Mouse (Mus musculus): ENCODE measurements around the gene Ccdc181. TPM values are rescaled to one million over a fixed set of nuclear protein-coding genes. Genes with fewer than 3 reads are reported as not detected.

The Ccdc181 gene
- polyA plus RNA-seq, 1 experiment: 0.92 TPM

DNA sequence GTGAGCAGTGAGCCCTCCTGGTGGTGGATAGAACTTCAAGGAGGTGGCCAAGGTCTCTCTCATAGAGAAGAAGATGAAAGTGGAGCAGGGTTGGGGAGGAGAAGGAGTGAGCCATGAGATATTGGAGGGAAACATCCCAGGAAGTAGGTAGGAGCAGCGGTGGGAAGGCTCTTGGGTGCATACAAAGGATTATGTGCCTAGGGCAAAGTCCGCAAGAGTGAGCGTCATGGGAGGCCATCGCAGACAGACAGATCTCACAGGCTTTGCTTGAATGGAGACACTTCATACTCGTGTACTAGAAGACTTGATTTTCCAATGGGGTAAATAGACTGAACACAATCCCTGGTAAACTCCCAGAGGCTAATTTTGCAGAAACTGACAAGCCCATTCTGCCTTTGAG, 43.1 kb downstream of the Ccdc181 start:
- 92% methylated on average over 5 of the region's 5 CpGs for WGBS
- H3K27me3 ChIP-seq (ENCODE audit: control insufficient read depth, insufficient read depth, low read length): no peaks in the 10 kb centered on the region
- H3K27ac ChIP-seq (ENCODE audit: insufficient read depth, low read length): no peak overlapping the region
- H3K36me3 ChIP-seq (ENCODE audit: control insufficient read depth, insufficient read depth, low read length): no peaks in the 10 kb centered on the region
- H3K4me1 ChIP-seq (ENCODE audit: control insufficient read depth, insufficient read depth, insufficient read length): no peaks in the 10 kb centered on the region
- TF ChIP-seq POLR2A (IDR thresholded peaks at IDR 0.05; ENCODE audit: low read depth, low read length): no peak
- TF ChIP-seq CTCF (IDR thresholded peaks at IDR 0.05; ENCODE audit: extremely low read depth, insufficient read depth, insufficient read length, insufficient replicate concordance): no peak
- DNase-seq (ENCODE audit: low read depth in 1 of 2, low spot score in 2 of 2): no peak
- no peak overlapping the region for H3K4me3 ChIP-seq (ENCODE audit: extremely low read depth, insufficient read depth, insufficient read length)

DNA sequence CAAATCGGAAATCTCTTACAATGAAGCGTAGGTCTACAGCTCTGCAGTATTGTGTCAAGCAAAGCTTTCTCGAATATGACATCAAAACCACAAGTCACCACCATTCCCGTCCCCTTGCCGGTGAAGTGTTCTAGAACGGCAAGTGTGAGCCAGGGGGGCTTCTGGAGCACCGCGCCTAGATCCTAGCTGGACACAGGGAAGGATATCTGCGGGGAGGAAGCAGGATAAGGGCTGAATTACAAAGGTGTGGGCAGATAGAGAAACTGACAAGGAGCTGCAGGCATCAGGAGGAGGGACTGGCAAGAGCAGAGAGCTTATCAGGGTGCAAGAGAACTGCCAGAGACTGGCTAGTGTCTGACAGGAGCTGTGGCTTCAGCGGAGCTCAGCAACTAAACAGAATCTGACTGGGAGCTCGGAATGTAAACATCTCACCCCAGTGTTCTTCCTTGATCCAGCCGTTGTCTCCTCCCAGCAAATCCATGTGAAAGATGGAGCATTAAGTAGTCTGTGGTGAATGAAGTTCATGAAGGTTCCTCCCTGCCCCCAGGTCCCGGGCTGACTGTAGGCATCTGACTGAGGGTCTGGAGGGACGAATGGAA, 44.3 kb downstream of the Ccdc181 start:
- Histone ChIP-seq H3K4me3 (ENCODE audit: extremely low read depth, insufficient read depth, insufficient read length) (no peak overlapping the region), H3K27ac (ENCODE audit: insufficient read depth, low read length) (no peak overlapping the region), H3K27me3 (ENCODE audit: control insufficient read depth, insufficient read depth, low read length) (no peaks in the 10 kb centered on the region), H3K4me1 (ENCODE audit: control insufficient read depth, insufficient read depth, insufficient read length) (no peaks in the 10 kb centered on the region), H3K36me3 (ENCODE audit: control insufficient read depth, insufficient read depth, low read length) (no peaks in the 10 kb centered on the region)
- TF ChIP-seq POLR2A (IDR thresholded peaks at IDR 0.05; ENCODE audit: low read depth, low read length): no peak
- TF ChIP-seq CTCF (IDR thresholded peaks at IDR 0.05; ENCODE audit: extremely low read depth, insufficient read depth, insufficient read length, insufficient replicate concordance): no peak
- WGBS: 86% methylated on average over 14 of the region's 14 CpGs
- no peak for DNase-seq (ENCODE audit: low read depth in 1 of 2, low spot score in 2 of 2)

DNA sequence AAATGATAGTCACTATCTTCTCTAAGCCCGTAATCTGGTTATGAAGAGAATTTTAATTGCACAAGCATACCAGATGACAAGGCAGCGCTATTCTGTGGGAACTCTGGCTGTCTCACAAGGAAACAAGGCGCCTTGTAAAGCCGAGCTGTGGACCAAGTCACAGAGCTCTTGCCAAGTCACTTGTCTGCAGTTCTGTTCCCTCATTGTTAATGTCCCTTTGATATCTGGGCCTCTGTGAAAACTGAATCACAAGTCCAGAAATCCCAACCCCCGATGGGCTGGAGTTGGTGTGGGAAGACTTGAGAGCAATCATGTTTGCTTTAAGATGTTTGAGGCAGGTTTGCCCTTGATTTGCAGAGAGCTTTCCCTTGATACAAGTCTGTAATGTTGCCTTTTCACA, 45.3 kb downstream of the Ccdc181 start:
- no peak overlapping the region for H3K27ac ChIP-seq (ENCODE audit: insufficient read depth, low read length)
- H3K36me3 ChIP-seq (ENCODE audit: control insufficient read depth, insufficient read depth, low read length): no peaks in the 10 kb centered on the region
- TF ChIP-seq CTCF (IDR thresholded peaks at IDR 0.05; ENCODE audit: extremely low read depth, insufficient read depth, insufficient read length, insufficient replicate concordance) (no peak), POLR2A (IDR thresholded peaks at IDR 0.05; ENCODE audit: low read depth, low read length) (no peak)
- 91% methylated on average over 5 of the region's 5 CpGs for WGBS
- no peak overlapping the region for H3K4me3 ChIP-seq (ENCODE audit: extremely low read depth, insufficient read depth, insufficient read length)
- no peak for DNase-seq (ENCODE audit: low read depth in 1 of 2, low spot score in 2 of 2)
- no peaks in the 10 kb centered on the region for H3K4me1 ChIP-seq (ENCODE audit: control insufficient read depth, insufficient read depth, insufficient read length)
- no peaks in the 10 kb centered on the region for H3K27me3 ChIP-seq (ENCODE audit: control insufficient read depth, insufficient read depth, low read length)

DNA sequence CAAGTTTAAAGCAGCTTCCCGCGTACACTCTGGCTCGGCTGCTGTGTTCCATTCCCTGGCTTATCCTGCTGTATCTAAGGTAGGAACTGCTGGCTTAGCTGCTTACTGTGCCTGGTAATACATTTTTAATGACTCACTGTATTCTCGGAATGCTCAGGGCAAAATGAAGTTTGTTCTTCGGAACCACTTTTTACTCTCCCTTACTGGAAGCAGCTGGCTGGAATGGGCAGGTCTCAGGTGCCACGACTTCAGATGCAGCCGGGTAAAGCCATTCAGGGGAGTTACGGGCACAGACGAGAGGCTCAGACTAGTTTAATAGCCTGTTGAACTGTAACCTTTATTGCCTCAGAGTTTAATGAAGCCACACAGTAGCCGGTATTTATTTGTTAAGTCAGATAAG, 46.0 kb downstream of the Ccdc181 start:
- WGBS: 90% methylated on average over 10 of the region's 10 CpGs
- DNase-seq (ENCODE audit: low read depth in 1 of 2, low spot score in 2 of 2): no peak
- no peak overlapping the region for H3K4me3 ChIP-seq (ENCODE audit: extremely low read depth, insufficient read depth, insufficient read length)
- H3K36me3 ChIP-seq (ENCODE audit: control insufficient read depth, insufficient read depth, low read length): no peaks in the 10 kb centered on the region
- H3K4me1 ChIP-seq (ENCODE audit: control insufficient read depth, insufficient read depth, insufficient read length): no peaks in the 10 kb centered on the region
- TF ChIP-seq CTCF (IDR thresholded peaks at IDR 0.05; ENCODE audit: extremely low read depth, insufficient read depth, insufficient read length, insufficient replicate concordance) (no peak), POLR2A (IDR thresholded peaks at IDR 0.05; ENCODE audit: low read depth, low read length) (no peak)
- no peak overlapping the region for H3K27ac ChIP-seq (ENCODE audit: insufficient read depth, low read length)
- no peaks in the 10 kb centered on the region for H3K27me3 ChIP-seq (ENCODE audit: control insufficient read depth, insufficient read depth, low read length)

DNA sequence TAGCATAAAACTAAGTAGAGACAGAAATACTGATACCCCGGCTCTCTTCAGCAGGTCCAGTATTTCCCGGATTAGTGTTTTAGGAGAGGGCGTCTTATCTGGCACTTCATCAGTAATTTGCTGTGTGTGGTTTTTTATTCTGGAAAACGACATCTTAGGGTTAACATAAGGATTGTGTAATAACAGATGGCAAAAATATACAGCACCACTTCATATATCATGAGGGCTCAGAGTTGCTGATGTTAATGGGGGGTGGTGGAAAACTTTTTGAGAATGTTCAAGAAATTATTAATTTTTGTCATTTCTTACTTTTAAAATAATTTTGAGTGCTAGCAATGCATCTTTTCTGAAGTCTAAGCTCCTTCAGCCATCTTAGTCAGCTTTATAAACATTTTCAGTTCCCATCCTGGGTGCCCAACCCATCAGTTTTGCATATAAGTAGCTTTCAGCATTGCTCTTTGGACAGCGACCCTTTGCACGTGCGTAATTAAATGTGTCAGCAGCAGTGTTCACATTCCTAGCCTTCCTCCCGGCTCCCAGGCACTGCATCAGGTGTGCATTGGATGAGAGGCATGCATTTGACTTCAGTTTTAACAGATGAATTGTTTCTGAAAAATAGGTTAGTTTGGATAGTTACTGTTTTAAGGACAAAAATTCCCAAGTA, 47.7 kb downstream of the Ccdc181 start:
- Histone ChIP-seq H3K4me1 (ENCODE audit: control insufficient read depth, insufficient read depth, insufficient read length) (no peaks in the 10 kb centered on the region), H3K36me3 (ENCODE audit: control insufficient read depth, insufficient read depth, low read length) (no peaks in the 10 kb centered on the region), H3K27me3 (ENCODE audit: control insufficient read depth, insufficient read depth, low read length) (no peaks in the 10 kb centered on the region), H3K27ac (ENCODE audit: insufficient read depth, low read length) (no peak overlapping the region), H3K4me3 (ENCODE audit: extremely low read depth, insufficient read depth, insufficient read length) (no peak overlapping the region)
- no peak for DNase-seq (ENCODE audit: low read depth in 1 of 2, low spot score in 2 of 2)
- WGBS: 87% methylated on average over 8 of the region's 8 CpGs
- no peak for TF ChIP-seq CTCF (IDR thresholded peaks at IDR 0.05; ENCODE audit: extremely low read depth, insufficient read depth, insufficient read length, insufficient replicate concordance)
- no peak for TF ChIP-seq POLR2A (IDR thresholded peaks at IDR 0.05; ENCODE audit: low read depth, low read length)

DNA sequence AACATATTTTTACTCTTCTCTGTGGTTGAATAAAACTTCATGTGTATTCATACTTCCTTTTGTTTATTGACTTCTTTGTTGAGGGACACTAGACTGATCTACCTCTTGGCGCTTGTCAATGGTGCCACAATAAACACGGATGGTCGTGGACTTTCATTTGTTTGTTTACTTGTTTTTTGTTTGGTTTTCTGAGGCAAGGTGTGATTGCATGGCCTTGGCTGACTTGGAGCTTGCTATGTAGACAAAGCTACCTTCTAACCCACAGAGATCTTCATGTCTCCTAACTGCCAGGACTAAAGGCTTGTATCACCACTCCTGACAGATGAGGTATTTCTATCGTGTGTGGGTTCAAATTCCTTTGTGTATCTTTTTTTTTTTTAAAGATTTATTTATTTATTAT, 48.8 kb downstream of the Ccdc181 start:
- no peaks in the 10 kb centered on the region for H3K36me3 ChIP-seq (ENCODE audit: control insufficient read depth, insufficient read depth, low read length)
- no peaks in the 10 kb centered on the region for H3K4me1 ChIP-seq (ENCODE audit: control insufficient read depth, insufficient read depth, insufficient read length)
- TF ChIP-seq CTCF (IDR thresholded peaks at IDR 0.05; ENCODE audit: extremely low read depth, insufficient read depth, insufficient read length, insufficient replicate concordance) (no peak), POLR2A (IDR thresholded peaks at IDR 0.05; ENCODE audit: low read depth, low read length) (no peak)
- no peaks in the 10 kb centered on the region for H3K27me3 ChIP-seq (ENCODE audit: control insufficient read depth, insufficient read depth, low read length)
- no peak overlapping the region for H3K27ac ChIP-seq (ENCODE audit: insufficient read depth, low read length)
- WGBS: 94% methylated on average over 4 of the region's 4 CpGs
- H3K4me3 ChIP-seq (ENCODE audit: extremely low read depth, insufficient read depth, insufficient read length): no peak overlapping the region
- no peak for DNase-seq (ENCODE audit: low read depth in 1 of 2, low spot score in 2 of 2)

DNA sequence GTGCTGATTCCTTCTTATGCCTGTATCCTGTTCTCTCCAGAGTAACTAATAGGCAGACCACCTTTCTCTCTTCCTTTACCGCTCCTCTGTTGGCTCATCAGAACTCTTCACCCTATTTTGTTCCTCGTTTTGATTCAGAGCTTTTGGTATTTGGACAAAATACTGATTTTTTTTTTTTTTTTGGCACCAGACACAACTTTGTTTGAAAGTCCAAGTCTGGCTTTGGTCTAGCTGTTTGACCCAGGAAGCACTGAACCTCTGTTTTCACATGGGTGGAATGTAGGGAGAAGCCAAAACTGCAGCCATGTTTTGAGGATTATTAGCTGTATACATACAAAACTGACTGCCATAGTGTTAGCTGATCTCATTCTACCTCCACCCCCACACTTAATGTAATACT, 49.5 kb downstream of the Ccdc181 start:
- Histone ChIP-seq H3K36me3 (ENCODE audit: control insufficient read depth, insufficient read depth, low read length) (no peaks in the 10 kb centered on the region), H3K27ac (ENCODE audit: insufficient read depth, low read length) (no peak overlapping the region), H3K4me3 (ENCODE audit: extremely low read depth, insufficient read depth, insufficient read length) (no peak overlapping the region), H3K4me1 (ENCODE audit: control insufficient read depth, insufficient read depth, insufficient read length) (no peaks in the 10 kb centered on the region), H3K27me3 (ENCODE audit: control insufficient read depth, insufficient read depth, low read length) (no peaks in the 10 kb centered on the region)
- no peak for DNase-seq (ENCODE audit: low read depth in 1 of 2, low spot score in 2 of 2)
- TF ChIP-seq CTCF (IDR thresholded peaks at IDR 0.05; ENCODE audit: extremely low read depth, insufficient read depth, insufficient read length, insufficient replicate concordance) (no peak), POLR2A (IDR thresholded peaks at IDR 0.05; ENCODE audit: low read depth, low read length) (no peak)
- 88% methylated on average over 2 of the region's 2 CpGs for WGBS
